Mouse (Mus musculus) CH12.LX (cell line): ENCODE data around the gene 1700037H04Rik. TPM values are rescaled to one million over a fixed set of nuclear protein-coding genes. Genes with fewer than 3 reads are reported as not detected.

Experiments used
- DNase-seq: peaks from one replicate; pipeline ENCODE4 v3.0.0-alpha.2; 2013; ENCODE audit errors: extremely low read depth
- H3K27ac ChIP-seq: 2 replicates; pipeline ENCODE4 v1.5.1; 2012; ENCODE audit warnings: low read depth, mild to moderate bottlenecking, control low read depth, moderate library complexity; ENCODE audit not compliant: insufficient read depth
- H3K27me3 ChIP-seq: replicated peaks from 2 replicates; pipeline ENCODE3; 2012; ENCODE audit warnings: inconsistent platforms
- H3K36me3 ChIP-seq, 2 experiments: replicated peaks in 1 of 2; 2 replicates each; pipeline versions ENCODE3 to v1.6.1; 2012; ENCODE audit warnings: inconsistent platforms in 1 of 2, low read length in 1 of 2, mild to moderate bottlenecking in 1 of 2, mixed read lengths in 1 of 2, moderate library complexity in 1 of 2; ENCODE audit not compliant: control insufficient read depth in 1 of 2, insufficient read depth in 1 of 2
- H3K4me1 ChIP-seq, 2 experiments: 2 replicates each; pipeline ENCODE4 v1.6.1; 2012; ENCODE audit warnings: inconsistent platforms in 1 of 2, moderate library complexity in 1 of 2; ENCODE audit not compliant: insufficient read depth in 2 of 2, control insufficient read depth in 1 of 2
- H3K4me2 ChIP-seq: 2 replicates; pipeline ENCODE4 v1.6.1; 2012; ENCODE audit warnings: low read depth, mild to moderate bottlenecking, control low read depth; ENCODE audit not compliant: poor library complexity, insufficient read depth, severe bottlenecking
- H3K4me3 ChIP-seq, 3 experiments: fragments of 150-350 bp in 1 of 3; sonication (generic) in 1 of 3; replicated peaks in 1 of 3; 2 replicates each; pipeline versions ENCODE3 to v1.5.1; 2011 to 2012; ENCODE audit warnings: low read depth in 2 of 3, low read length in 2 of 3, mild to moderate bottlenecking in 2 of 3, moderate library complexity in 2 of 3, control low read depth in 1 of 3, improper control_type of control experiment in 1 of 3, inconsistent platforms in 1 of 3, mixed read lengths in 1 of 3; ENCODE audit not compliant: poor library complexity in 1 of 3
- H3K79me2 ChIP-seq: replicated peaks from 2 replicates; pipeline ENCODE4 v1.6.1; 2012; ENCODE audit warnings: mild to moderate bottlenecking, moderate library complexity; ENCODE audit not compliant: control insufficient read depth, poor library complexity, insufficient read depth, severe bottlenecking; ENCODE audit errors: extremely low read depth
- H3K9ac ChIP-seq: 2 replicates; pipeline ENCODE4 v1.6.1; 2012; ENCODE audit warnings: low read depth, mild to moderate bottlenecking, control low read depth, moderate library complexity; ENCODE audit not compliant: insufficient read depth
- H3K9me3 ChIP-seq: replicated peaks from 2 replicates; pipeline ENCODE3; 2012; ENCODE audit warnings: low read length, inconsistent platforms, mixed read lengths
- BHLHE40 ChIP-seq: IDR thresholded peaks from 2 replicates; pipeline ENCODE4 v1.6.1; 2011; ENCODE audit warnings: mild to moderate bottlenecking, low read depth, low read length, improper control_type of control experiment
- CTCF ChIP-seq, 2 experiments: IDR thresholded peaks in 1 of 2; conservative IDR thresholded peaks in 1 of 2; 2 replicates each; pipeline ENCODE4 v1.5.1; 2011 to 2012; ENCODE audit warnings: low read depth in 2 of 2, low read length in 2 of 2, improper control_type of control experiment in 1 of 2, inconsistent platforms in 1 of 2, mild to moderate bottlenecking in 1 of 2, moderate library complexity in 1 of 2
- HCFC1 ChIP-seq: IDR thresholded peaks from 2 replicates; pipeline ENCODE4 v1.6.1; 2012; ENCODE audit warnings: low read depth, mild to moderate bottlenecking, inconsistent platforms, low read length, improper control_type of control experiment
- IRF4 ChIP-seq: IDR thresholded peaks from 2 replicates; pipeline ENCODE4 v1.6.1; 2014; ENCODE audit warnings: low read depth, mild to moderate bottlenecking, inconsistent platforms, low read length, improper control_type of control experiment
- JUN ChIP-seq: IDR thresholded peaks from 2 replicates; pipeline ENCODE4 v1.6.1; 2011; ENCODE audit warnings: low read depth, mild to moderate bottlenecking, low read length, improper control_type of control experiment, moderate library complexity; ENCODE audit not compliant: insufficient read depth
- JUND ChIP-seq: conservative IDR thresholded peaks from 2 replicates; pipeline ENCODE4 v1.6.1; 2011; ENCODE audit warnings: low read depth, low read length, improper control_type of control experiment
- KAT2A ChIP-seq: IDR thresholded peaks from 2 replicates; pipeline ENCODE4 v1.6.1; 2012; ENCODE audit warnings: low read length, improper control_type of control experiment, inconsistent platforms; ENCODE audit not compliant: insufficient replicate concordance
- MAFK ChIP-seq: IDR thresholded peaks from 2 replicates; pipeline ENCODE4 v1.6.1; 2011; ENCODE audit warnings: low read length, improper control_type of control experiment; ENCODE audit not compliant: insufficient replicate concordance
- MAZ ChIP-seq: IDR thresholded peaks from 2 replicates; pipeline ENCODE4 v1.6.1; 2012; ENCODE audit warnings: low read depth, mild to moderate bottlenecking, inconsistent platforms, low read length, improper control_type of control experiment, moderate library complexity
- NELFE ChIP-seq: IDR thresholded peaks from 2 replicates; pipeline ENCODE4 v1.6.1; 2011; ENCODE audit warnings: low read depth, low read length, improper control_type of control experiment
- SIN3A ChIP-seq: IDR thresholded peaks from 2 replicates; pipeline ENCODE4 v1.6.1; 2012; ENCODE audit warnings: low read length, improper control_type of control experiment, inconsistent platforms
- TBP ChIP-seq: conservative IDR thresholded peaks from 2 replicates; pipeline ENCODE4 v1.6.1; 2011; ENCODE audit warnings: low read depth, low read length, improper control_type of control experiment
- TCF12 ChIP-seq: IDR thresholded peaks from 2 replicates; pipeline ENCODE4 v1.6.1; 2014; ENCODE audit warnings: low read depth, mild to moderate bottlenecking, inconsistent platforms, low read length, improper control_type of control experiment
- ZC3H11A ChIP-seq: IDR thresholded peaks from 2 replicates; pipeline ENCODE4 v1.6.1; 2012; ENCODE audit warnings: low read depth, mild to moderate bottlenecking, inconsistent platforms, low read length, improper control_type of control experiment
- ZMIZ1 ChIP-seq: IDR thresholded peaks from 2 replicates; pipeline ENCODE4 v1.6.1; 2012; ENCODE audit warnings: low read depth, mild to moderate bottlenecking, inconsistent platforms, low read length, improper control_type of control experiment
- ZNF384 ChIP-seq: IDR thresholded peaks from 2 replicates; pipeline ENCODE4 v1.6.1; 2012; ENCODE audit warnings: low read depth, low read length, improper control_type of control experiment, inconsistent platforms
- dilution Hi-C: fragments of 300-500 bp; cut with MboI; formaldehyde crosslinking; loops from 2 replicates; pipeline ENCODE4 v1.14.3; 2020; ENCODE audit warnings: low sequenced_read_pairs; ENCODE audit not compliant: extremely low pct_unique_long_range_greater_than_20kb, extremely low pct_ligation_motif_present
- in situ Hi-C: fragments of 300-500 bp; cut with MboI; formaldehyde crosslinking; loops from 3 replicates; pipeline ENCODE4 v1.14.3; 2019; ENCODE audit warnings: low sequenced_read_pairs, low pct_ligation_motif_present, low pct_unique_long_range_greater_than_20kb, mixed read lengths
- polyA plus RNA-seq: library from polyadenylated mRNA; unstranded; fragments of >175 nt; gene quantifications from 2 replicates; pipeline ENCODE4 v1.2.1, GENCODE M21; 2012; ENCODE audit warnings: low read depth; ENCODE audit not compliant: insufficient read length
- total RNA-seq, 2 experiments: library from RNA; depleted of rRNA; stranded (reverse); fragments of 300-350 nt in 1 of 2; fragments of >200 nt in 1 of 2; gene quantifications; 2 replicates each; pipeline ENCODE4 v1.2.3; 2012 to 2014

Gene 1700037H04Rik
- total and polyA plus RNA-seq, 3 experiments = 16.0 to 40.0 (median 36.5) TPM

- Histone ChIP-seq H3K36me3 (peaks cover 46 to 89% of the 10 kb centered on the region in 2 experiments), H3K27ac (no peak overlapping the region), H3K79me2 (no peaks in the 10 kb centered on the region), H3K9me3 (no peaks in the 10 kb centered on the region), H3K27me3 (no peaks in the 10 kb centered on the region), H3K4me1 (no peaks in the 10 kb centered on the region), H3K9ac (no peak overlapping the region), H3K4me2 (no peak overlapping the region), H3K4me3 (no peak overlapping the region)
- no peak for DNase-seq
- dilution Hi-C loops = no loop called here
- in situ Hi-C loops = no loop called here
- TF ChIP-seq IRF4 (no peak), BHLHE40 (no peak), MAZ (no peak), JUND (no peak), ZMIZ1 (no peak), TBP (no peak), CTCF (conservative IDR thresholded peaks at IDR 0.05 in 1 of 2, IDR thresholded peaks at IDR 0.05 in 1 of 2; ENCODE audit: low read depth in 2 of 2, low read length in 2 of 2) (no peak), HCFC1 (no peak), NELFE (no peak)
These were observed 10.7 kb downstream of the 1700037H04Rik start for GRCm38 (mm10) chr2:131149254-131149578.

DNA sequence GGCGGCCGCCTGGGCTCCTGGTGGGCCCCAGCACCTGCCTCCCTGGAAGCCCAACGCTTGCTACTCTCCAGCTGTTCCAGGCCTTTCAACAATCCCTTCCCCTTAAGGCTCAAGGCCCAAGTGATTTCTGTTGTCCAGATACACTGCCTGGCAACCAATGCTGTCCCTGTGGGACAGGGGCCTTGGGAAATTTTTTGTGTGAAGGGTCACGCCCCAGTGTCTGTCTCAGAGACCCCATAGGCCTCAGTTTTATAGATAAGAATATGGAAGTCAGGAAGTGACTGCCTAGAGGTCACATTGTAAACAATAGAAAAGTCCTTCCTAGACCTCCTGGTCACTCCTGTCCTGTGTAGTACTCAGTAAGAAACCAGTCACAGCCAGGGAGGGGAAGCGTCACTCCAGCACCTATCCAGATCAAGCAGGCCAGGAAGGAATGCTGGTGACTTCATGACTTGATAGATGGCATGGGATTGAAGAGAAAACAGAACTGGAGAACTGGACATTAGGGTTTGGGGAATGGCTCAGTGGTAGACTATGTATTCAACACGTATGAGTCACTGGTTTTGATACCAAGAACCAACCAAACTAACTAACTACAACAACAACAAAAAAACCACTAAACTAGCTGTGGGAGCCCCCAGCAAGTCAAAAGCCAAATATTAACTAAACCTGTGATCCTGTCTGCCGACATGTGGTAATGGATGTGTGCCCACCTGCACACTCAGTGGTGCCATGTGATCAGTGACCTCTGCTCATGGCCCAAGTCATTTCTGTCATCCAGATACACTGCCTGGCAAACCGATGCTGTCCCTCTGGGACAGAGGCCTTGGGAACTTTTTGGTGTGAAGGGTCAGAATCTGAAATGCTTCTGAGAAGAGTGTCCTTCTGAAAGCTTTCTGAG is 11.3 kb downstream of the 1700037H04Rik start:
- in situ Hi-C loops (no loop called here), dilution Hi-C loops (no loop called here)
- no peak overlapping the region for H3K27ac ChIP-seq
- peaks cover 49 to 93% of the 10 kb centered on the region in 2 experiments for H3K36me3 ChIP-seq
- H3K4me3 ChIP-seq = no peak overlapping the region
- H3K27me3 ChIP-seq = no peaks in the 10 kb centered on the region
- no peaks in the 10 kb centered on the region for H3K9me3 ChIP-seq
- TF ChIP-seq JUN (no peak), TCF12 (no peak), MAFK (no peak), SIN3A (no peak), KAT2A (no peak), IRF4 (no peak), ZNF384 (no peak), ZC3H11A (no peak)
- H3K9ac ChIP-seq = no peak overlapping the region
- no peak overlapping the region for H3K4me2 ChIP-seq
- H3K79me2 ChIP-seq = no peaks in the 10 kb centered on the region
- no peak for DNase-seq
- H3K4me1 ChIP-seq = no peaks in the 10 kb centered on the region
